Mouse (Mus musculus) 3134 (cell line): ENCODE results near the gene Exosc8.
"Not testable (repeated sequence)": the region's sequence is repeated elsewhere in the genome, so short reads cannot be mapped to it uniquely, and the experiment has no call there.

Experiments used
- DNase-seq: peaks from one replicate; pipeline ENCODE4 v3.0.0-alpha.2; 2011; ENCODE audit warnings: low spot score; ENCODE audit not compliant: insufficient read length; ENCODE audit errors: extremely low read depth

Exosc8 gene

DNA sequence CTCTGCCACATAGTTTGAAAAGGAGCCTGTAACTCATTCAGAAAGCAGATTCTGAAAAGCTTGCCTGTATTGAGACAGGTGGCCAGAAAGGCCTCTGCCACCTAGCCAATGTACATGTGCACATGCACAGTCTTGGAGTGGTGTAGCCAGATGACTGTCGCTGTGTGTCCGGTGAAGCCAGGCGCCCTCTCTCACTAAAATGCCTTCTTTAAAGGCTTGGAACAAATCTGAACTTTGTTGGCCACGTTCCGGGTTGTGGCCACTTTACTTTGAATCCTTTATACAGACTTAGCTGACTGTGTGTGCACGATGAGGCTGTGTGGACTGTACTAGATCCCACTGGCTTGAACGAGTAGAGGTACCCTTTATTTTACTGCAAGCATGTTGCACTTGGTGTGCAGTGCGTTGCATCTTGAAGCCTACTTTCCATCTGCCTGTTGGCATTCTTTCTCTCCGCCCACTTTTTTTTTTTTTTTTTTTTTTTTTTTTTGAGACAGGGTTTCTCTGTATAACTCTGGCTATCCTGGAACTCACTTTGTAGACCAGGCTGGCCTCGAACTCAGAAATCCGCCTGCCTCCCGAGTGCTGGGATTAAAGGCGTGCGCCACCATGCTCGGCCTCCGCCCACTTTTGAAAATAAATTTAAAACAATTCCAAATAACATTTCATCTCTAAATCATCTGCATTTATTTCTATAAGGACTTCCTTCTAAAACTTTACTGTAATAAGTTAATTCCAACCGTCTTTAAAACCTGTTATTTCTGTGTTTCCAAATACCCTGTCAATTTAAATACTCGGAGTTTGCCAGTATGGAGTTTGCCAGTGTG is 1.1 kb upstream of the Exosc8 start:
- peak; percentile 41 for DNase-seq

DNA sequence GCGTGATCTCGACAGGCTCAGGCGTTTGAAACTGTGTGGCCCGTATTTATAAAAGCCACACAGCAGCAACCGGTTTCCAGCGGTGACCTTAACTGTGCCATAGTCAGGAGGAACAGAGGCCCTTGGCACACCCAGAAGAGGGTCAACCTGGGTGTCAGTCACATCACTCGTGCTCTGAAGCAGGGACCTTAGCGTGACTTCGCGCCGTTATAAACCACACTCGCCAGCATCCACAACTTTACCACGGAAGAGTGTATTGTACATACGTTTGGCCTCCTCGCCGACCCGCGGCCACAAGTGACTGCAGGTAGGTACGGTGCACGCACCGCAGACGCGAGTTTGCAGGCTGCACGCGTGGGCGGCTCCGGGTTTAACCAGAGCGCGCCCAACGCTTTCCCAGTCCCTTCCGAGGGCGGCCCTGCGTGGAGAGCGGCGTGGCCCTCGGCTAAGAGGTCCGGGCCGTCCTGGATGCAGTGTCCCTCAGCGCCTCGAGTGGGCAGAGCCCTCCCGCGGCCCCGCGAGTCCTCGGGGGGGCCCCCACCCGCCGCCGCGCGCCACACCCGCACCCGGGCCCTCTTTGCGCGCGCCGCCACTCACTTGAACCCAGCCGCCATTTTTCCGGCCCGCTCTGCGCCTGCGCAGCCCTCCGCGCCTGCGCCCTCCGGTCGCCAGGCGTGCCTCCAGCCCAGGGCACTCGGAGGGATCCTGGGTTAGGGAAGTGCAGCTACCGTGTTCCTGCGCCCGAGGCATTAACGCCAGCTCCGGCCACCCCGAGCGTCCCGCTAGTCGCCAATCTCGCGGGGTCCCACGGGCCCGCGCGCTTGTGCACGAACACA is 564 bp downstream of the Exosc8 start:
- DNase-seq: peak; percentile 93

DNA sequence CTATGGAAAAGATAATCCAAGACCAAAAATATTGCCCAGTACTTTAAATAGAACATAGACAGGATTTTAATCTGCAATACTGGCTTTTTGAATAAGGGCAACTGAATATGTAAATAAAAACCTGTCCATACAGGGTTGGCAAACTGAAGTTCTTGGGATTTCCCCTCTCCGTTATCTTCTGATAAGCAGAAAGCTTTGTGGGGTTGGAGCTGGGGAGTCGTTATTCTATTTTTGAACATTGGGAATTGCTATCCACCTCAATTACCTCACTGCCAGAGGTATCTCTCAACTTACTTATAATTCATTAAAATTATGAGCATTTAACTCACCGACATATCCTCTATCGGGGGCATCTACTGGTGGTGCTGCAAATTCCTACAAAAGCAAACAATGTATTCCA is 2.8 kb downstream of the Exosc8 start:
- no peak for DNase-seq

DNA sequence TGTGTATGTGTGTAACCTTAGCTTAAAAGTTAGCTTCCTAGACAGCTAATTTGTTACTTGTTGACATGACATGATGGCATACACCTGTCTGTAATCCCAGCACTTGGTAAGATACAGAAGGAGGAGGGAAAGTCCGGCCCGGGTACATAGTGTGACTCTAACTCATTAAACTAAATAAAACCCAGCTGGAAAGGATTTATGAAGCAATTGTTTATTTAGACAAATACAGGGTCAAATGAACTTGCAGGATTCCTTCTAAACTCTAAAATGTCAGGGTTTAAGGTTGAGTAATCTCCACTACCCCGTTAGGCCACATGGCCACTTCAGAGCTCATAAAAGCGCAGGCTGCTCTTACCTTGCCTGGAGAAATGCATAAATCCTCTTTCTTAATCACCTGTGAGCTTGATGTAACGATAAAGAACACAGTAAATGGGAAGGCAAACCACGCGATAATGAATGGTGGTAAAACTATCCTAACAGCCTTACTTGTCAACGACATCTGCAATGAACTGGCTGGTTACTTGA is 3.5 kb downstream of the Exosc8 start:
- DNase-seq: no peak

DNA sequence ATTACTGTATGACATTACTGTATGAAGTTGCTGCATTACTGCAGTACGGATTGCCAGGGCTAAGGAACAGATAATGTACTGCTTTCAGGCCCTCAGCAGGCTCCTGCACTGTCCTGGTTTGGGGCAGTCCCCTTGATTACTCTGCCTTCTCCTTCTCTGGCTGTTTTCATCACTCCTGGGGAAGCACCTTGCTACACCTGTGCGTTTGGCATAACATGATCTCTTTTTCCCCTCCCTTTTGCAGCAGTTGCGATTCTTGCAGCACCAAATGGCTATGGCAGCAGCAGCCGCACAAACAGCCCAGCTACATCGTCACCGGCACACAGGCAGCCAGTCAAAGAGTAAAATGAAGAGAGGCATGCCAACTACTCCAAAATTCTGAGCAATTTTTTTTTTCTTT is 7.1 kb downstream of the Exosc8 start:
- no peak for DNase-seq

DNA sequence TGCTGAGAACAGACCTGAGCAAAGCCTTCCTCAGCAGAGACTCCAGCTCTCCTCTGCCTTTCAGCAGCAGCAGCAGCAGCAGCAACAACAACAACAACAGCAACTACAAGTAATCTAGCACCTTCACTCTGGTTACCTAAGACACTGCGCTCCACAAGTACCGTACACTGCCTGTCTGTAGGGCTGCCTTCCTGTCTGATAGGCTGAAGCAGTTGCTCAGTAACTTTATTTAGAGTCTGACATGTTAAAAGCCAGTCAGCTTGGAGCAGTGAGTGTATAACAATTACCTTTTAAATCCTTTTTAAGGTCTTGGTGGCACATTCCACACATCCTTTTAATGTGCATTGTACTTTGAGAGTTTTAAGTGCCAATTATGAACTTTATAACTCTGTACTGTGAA is 7.6 kb downstream of the Exosc8 start:
- no peak for DNase-seq

DNA sequence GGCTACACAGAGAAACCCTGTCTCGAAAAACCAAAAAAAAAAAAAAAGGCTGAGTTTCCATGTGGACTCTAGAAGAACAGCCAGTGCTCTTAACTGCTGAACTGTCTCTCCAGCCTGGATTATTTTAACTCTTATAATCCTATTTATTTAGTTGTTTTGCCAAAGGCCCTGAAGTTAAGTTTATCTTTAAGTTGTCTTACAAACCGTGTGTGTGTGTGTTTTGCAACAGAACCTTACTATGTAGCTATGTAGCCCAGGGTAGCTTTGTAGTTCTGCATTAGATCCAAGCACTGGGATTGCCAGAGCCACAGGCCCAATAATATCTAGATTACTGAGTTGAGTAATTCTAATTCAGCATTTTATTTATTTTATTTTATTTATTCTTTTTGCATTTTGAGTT is 9.8 kb downstream of the Exosc8 start:
- DNase-seq: no peak

DNA sequence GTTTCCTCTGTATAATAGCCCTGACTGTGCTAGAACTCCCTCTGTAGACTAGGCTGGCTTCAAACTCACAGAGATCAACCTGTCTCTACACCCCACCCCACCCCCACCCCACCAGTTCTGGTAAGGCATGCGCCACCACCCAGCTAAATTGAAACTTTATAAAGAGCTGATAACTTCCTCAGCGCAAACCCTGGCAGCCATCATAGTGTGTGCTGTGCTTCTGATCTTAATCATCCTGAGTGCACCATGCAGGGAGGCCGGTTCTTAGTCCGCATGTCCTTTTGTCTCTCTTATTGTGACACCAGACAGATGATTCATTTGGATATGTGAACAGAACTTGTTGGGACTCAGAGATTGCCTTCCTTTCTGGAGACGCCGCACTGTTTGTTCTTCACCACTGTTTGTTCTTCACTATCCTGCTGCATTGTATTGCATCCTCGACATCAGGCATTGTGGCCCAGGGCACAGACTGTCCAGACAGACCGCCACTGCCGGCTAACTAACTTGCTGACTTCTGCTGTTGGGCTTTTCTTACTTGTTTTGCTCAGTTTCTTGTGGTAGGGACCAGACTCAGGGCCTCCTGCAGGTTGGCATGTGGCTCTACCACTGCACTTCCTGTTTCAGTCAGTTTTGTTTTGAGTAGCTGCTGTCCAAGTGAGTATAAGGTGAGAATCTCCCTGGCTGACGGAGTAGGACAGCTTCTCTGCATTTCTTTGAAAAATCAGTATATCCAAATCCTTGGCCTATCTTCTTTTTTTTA is 11.3 kb downstream of the Exosc8 start:
- no peak for DNase-seq

DNA sequence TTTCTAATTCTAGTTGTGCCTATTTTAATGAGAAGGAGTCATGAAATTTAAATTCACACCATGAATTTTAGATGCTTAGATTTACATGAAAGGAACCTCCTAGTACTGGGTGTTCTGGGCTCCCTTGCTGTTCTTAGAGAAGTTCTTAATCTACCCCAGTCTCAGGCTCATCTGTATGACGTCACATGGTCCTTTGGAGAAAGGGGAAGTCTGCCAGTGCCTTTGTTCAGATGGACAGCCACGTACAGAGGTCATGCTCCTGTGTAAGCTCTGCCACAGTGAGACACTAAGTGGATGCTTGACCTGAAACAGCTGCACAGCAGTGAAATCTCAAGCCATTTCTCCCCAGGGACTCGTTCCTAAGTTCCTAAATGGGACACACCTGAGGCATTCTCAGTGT is 16.2 kb downstream of the Exosc8 start:
- no peak for DNase-seq

DNA sequence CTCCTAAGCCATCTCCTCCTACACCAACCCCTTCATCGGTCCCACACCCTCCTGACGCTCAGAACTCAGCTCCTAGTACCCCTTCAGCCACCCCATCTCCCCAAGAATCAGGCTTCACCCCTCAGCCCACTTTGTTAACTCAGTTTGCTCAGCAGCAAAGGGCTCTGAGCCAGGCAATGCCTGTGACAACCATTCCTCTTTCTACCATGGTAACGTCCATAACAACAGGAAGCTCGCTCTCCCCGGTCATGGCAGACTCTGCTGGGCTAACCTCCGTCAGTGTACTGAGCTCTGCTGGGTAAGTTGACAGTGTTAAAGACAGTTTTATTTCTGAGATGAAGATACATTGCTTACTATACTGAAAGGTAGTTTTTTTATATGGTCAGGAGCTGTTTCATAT is 17.8 kb downstream of the Exosc8 start:
- DNase-seq: no peak

DNA sequence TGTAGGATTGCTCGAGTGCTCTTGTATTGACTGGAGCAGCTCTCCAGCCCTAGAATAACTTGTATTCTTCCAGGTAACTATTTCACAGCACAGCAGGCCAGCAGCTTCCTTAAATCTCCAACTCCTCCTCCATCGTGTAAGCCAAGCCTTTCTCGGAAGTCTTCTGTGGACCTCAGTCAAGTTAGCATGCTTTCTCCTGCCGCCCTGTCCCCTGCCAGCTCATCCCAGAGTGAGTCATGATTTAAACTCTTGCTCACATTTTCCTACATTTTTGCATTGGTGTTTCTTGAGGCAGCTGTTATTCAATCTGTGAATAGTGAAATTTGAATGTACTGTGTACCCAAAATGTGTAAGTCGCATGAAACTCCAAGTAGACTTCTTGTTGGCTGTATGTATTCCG is 19.7 kb downstream of the Exosc8 start:
- no peak for DNase-seq

DNA sequence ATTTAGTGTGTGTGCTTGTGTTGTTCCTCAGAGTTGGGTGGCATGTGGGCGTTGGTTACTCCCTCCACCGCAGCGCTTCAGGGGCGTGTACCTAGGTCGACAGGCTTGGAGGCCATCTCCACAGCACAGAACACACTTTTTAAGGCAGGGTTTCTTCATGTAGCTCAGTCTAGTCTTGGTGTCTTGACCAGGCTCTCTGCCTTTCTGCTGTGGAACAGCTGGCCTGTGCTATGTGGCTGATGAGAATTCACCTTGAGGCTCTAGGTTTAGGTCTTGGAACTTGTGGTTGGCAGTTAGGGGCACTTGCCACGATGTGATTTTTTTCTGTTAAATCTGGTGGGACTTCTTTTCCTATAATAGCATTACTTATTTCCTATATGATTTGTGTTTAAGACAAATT is 20.9 kb downstream of the Exosc8 start, which contains the start of gene Gm21958:
Gm21958 (minus strand) TSS at position 101 of the 400 bp plus-strand sequence.
- DNase-seq: no peak

DNA sequence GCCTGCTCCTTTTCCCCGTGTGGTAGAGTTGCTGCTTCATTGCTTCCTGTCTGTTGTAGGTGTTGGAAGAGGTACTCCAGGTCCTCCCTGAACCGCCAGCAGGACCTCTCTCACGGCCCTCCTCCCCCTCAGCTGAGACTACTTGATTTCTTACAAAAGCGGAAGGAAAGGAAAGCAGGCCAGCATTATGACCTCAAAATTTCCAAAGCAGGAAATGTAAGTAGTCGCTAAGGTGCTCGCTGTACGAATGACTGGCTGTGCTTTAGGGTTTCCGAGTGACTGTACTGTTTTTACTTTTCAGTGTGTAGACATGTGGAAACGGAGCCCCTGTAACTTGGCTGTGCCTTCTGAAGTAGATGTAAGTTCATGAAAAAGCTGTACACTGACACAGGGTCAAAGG is 26.2 kb downstream of the Exosc8 start:
- no peak for DNase-seq

DNA sequence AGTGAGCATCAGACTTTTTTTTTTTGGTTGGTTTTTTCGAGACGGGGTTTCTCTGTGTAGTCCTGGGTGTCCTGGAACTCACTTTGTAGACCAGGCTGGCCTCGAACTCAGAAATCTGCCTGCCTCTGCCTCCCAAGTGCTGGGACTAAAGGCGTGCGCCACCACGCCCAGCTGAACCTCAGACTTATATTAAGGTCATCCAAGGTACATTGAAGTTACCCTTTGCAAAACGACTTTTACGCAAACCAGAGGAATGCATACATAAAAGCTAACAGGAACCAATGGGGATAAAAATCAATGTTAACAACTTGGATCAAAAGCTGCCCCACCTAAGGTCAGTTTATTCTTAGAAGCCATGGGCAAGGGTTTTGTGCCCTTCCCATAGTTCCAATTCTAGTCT is 31.1 kb downstream of the Exosc8 start:
- DNase-seq: not testable (repeated sequence)

DNA sequence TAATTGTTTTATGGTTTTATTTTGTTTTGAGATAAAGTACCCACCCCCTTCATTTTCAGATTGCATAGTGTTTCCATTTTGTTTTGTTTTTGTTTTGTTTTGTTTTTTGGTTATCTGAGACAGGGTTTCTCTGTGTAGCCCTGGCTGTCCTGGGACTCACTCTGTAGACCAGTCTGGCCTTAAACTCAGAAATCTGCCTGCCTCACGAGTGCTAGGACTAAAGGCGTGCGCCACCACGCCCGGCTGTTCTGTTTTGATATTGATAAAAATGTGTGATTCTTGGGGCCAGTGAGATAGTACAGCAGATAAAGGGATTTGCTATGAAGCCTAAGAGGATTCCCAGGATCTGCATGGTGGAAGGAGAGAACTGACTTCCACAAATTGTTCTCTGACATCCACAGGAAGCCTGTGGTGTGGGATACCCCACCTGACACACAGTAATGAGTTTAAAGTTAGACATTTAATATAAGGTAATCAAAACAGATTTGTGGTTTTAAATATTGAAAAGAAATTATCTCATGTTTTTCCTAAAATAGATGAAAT is 35.4 kb downstream of the Exosc8 start:
- DNase-seq: no peak

DNA sequence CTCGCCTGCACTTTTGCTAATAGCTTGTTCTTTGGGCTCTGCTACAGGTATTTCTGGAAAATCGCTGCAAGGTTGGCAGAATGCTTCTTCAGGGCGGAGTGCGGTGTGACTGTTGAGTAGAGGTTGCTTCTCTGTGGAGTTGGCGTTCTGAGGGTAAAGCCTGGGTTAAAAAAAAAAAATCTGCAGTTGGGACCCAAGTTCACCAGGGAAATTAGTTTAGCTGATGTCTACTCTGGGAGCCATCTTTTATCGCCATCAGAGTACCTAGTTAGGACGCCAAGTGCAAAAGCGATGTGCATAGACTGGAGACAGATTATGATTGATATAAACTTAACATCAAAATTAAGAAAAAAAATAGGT is 42.2 kb downstream of the Exosc8 start:
- DNase-seq: no peak

DNA sequence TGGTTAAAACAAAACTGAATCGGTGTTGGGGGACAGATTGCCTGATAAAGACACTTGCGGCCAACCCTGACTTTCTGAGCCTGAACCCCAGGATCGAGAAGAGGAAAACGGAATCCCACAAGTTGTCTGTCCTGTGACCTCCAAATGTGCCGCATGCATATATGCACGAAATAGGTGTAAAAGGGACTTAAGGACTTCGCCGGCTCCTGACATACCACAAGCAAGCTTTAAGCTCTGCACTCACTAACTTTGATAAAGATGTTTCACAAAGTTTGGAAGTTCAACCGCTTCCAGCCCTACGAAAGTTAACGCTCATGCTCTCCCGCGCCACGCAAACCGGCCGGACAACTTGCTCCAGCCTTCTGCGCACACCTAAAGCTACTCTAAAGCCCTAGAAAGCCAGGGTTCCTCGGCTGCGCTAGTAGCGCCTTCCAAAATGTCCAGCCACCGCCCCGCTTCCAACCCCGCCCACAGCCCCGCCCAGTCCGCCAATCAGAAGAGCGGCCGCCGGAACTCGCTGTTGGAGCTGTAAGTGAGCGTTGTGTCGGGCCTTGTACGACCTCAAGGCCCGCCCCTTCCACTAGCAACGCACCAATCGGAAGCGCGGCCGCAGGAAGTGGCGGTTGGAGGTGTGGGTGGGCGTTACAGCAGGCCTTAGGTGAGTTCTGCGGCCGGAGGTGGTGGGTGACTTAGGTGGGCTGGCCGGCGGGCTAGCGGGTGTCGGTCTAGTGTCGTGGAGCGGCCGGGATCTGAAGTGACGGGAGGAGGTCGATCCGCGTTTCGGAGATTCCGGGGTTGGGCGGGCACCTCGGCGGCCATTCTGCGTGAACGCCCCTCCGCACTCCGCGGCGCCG is 42.8 kb downstream of the Exosc8 start, which contains the start of gene Supt20:
Supt20 (plus strand) TSS at position 606 of the 854 bp plus-strand sequence.
- peak; percentile 96 for DNase-seq

DNA sequence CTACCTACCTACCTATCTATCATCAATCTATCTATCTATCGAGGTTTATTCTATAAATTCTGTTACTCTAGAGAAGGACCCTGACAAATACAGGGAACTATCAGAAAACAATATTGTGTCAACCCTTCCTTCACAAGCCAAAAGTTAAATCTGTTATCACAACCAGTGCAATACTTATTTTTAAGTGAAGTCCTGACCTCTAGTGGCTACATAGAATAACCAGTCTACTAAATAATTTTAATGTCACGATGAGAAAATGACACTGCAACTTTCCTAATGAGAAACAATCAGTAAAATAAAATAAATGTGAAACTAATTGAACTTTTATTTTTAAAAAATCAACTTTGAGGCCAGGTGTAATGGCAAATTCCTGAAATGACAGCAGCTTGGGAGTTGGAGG is 46.1 kb downstream of the Exosc8 start:
- DNase-seq: no peak

DNA sequence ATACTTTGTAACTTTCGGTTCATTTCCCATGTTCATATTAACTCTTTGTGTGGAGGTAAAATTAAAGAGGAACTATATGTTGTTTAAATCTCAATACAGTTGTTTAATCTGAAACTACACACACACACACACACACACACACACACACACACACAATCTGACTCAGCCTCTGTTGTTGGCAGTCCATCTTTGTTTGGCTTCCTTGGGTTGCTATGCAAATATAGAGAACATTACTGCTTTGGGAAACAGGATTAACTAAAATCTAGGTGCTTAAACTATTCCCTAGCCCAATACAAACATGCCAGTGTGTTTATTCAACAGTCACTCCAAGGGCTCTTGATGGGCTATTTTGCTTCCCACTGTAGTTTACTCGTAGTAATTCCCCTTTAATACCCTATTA is 47.9 kb downstream of the Exosc8 start:
- no peak for DNase-seq

DNA sequence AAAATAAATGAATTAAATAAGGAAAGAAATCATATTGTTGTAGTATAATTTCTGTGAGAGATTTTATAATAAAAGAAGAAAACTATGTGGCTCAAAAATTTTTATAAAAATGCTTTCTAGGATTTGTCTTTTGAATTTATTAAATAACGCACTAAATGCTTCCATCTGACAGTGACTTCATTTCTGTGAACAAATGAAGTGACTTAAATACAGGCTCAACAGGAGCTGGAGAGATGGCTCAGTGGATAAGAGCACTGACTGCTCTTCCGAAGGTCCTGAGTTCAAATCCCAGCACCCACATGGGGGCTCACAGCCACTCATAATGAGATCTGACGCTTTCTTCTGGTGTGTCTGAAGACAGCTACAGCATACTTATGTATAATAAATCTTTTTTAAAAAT is 50.0 kb downstream of the Exosc8 start:
- DNase-seq: no peak
